Mouse (Mus musculus) naive thymus-derived CD4-positive, alpha-beta T cell, adult 2 months (primary cell): ENCODE measurements around the gene Cfap299.

Experiments used
- DNase-seq: peaks from one replicate; pipeline ENCODE4 v3.0.0-alpha.2; 2011; ENCODE audit warnings: low read depth

Gene Cfap299

GRCm38 (mm10) chr5:98617416-98617815 is 288.3 kb downstream of the Cfap299 start:
- DNase-seq, result no peak

- no peak for DNase-seq
Observed at GRCm38 (mm10) chr5:98650345-98650744, 321.2 kb downstream of the Cfap299 start.

GRCm38 (mm10) chr5:98651049-98651448 is 321.9 kb downstream of the Cfap299 start:
- DNase-seq, result no peak

GRCm38 (mm10) chr5:98688254-98688653 is 359.1 kb downstream of the Cfap299 start:
- DNase-seq, result no peak

- no peak for DNase-seq
Observed at GRCm38 (mm10) chr5:98692070-98692469, 363.0 kb downstream of the Cfap299 start.

- DNase-seq, result no peak
Observed at GRCm38 (mm10) chr5:98696336-98696735, 367.2 kb downstream of the Cfap299 start.

GRCm38 (mm10) chr5:98703963-98704362 is 374.9 kb downstream of the Cfap299 start:
- DNase-seq, result no peak

- DNase-seq, result no peak
Observed at GRCm38 (mm10) chr5:98706597-98706996, 377.5 kb downstream of the Cfap299 start.

- DNase-seq, result no peak
Observed at GRCm38 (mm10) chr5:98715392-98715791, 386.3 kb downstream of the Cfap299 start.

- DNase-seq, result no peak
Observed at GRCm38 (mm10) chr5:98732157-98733009, 403.3 kb downstream of the Cfap299 start.

GRCm38 (mm10) chr5:98733010-98733399 is 403.9 kb downstream of the Cfap299 start:
- DNase-seq, result no peak

- DNase-seq, result no peak
Observed at GRCm38 (mm10) chr5:98761858-98762652, 433.0 kb downstream of the Cfap299 start.

GRCm38 (mm10) chr5:98778588-98778987 is 449.5 kb downstream of the Cfap299 start:
- no peak for DNase-seq

GRCm38 (mm10) chr5:98782066-98782465 is 453.0 kb downstream of the Cfap299 start:
- no peak for DNase-seq

GRCm38 (mm10) chr5:98787735-98788134 is 458.6 kb downstream of the Cfap299 start:
- no peak for DNase-seq

- no peak for DNase-seq
Observed at GRCm38 (mm10) chr5:98788568-98788967, 459.5 kb downstream of the Cfap299 start.

GRCm38 (mm10) chr5:98790894-98791607 is 461.9 kb downstream of the Cfap299 start:
- DNase-seq, result no peak

- DNase-seq, result no peak
Observed at GRCm38 (mm10) chr5:98801495-98801894, 472.4 kb downstream of the Cfap299 start.

GRCm38 (mm10) chr5:98804761-98805160 is 475.7 kb downstream of the Cfap299 start:
- DNase-seq, result no peak

- no peak for DNase-seq
Observed at GRCm38 (mm10) chr5:98806492-98806891, 477.4 kb downstream of the Cfap299 start.

- DNase-seq, result no peak
Observed at GRCm38 (mm10) chr5:98807022-98807421, 477.9 kb downstream of the Cfap299 start.

GRCm38 (mm10) chr5:98807953-98808352 is 478.8 kb downstream of the Cfap299 start:
- DNase-seq, result no peak
